Comparison of ENCODE assay signal across 8 mouse cellular contexts in genomic region chrX:102250150-102250890, GRCm38 (mm10). TPM values are rescaled to one million over a fixed set of nuclear protein-coding genes. Genes with fewer than 3 reads are reported as not detected.
DNase-seq lines count a peak whose midpoint lies in the region; ATAC-seq and TF ChIP-seq lines count a peak whose summit lies in the region.

No protein-coding gene starts in this region.

- ATAC-seq in embryonic facial prominence, embryonic 15.5 days (ENCODE audit: insufficient number of reproducible peaks, low FRiP score, low TSS enrichment, low read depth), result no peak

- DNase-seq in cerebellum, adult 8-10 months, result peak; percentile 5
- no peak for DNase-seq in cerebellum, adult 11 months
- DNase-seq in induced T-regulatory cell, adult 2 months (ENCODE audit: low read depth), result peak; percentile 6
- DNase-seq in midbrain, embryonic 10.5 days (ENCODE audit: low spot score), result no peak
- peak; percentile 40 for DNase-seq in testis, postnatal 10 days (ENCODE audit: low spot score)
- DNase-seq in layer of hippocampus, postnatal 14 days (ENCODE audit: low spot score in 2 of 2), result no peak

- H3K4me2 ChIP-seq in embryonic facial prominence, embryonic 15.5 days (replicated peaks), result peak overlapping the region; percentile 85

- H3K4me3 ChIP-seq in E14TG2a.4 (replicated peaks; ENCODE audit: low read length), result peak overlapping the region; percentile 73
- peak overlapping the region; percentile 54 for H3K4me3 ChIP-seq in embryonic facial prominence, embryonic 15.5 days (replicated peaks)
- H3K4me3 ChIP-seq in midbrain, embryonic 10.5 days, result peak overlapping the region; percentile 64

- no peaks in the 10 kb centered on the region for H3K36me3 ChIP-seq in E14TG2a.4 (ENCODE audit: insufficient read depth, low read length)
- H3K36me3 ChIP-seq in embryonic facial prominence, embryonic 15.5 days, result no peaks in the 10 kb centered on the region
- H3K36me3 ChIP-seq in midbrain, embryonic 10.5 days, result no peaks in the 10 kb centered on the region

- peaks cover 17% of the 10 kb centered on the region for H3K4me1 ChIP-seq in E14TG2a.4 (replicated peaks; ENCODE audit: low read depth, low read length)
- H3K4me1 ChIP-seq in embryonic facial prominence, embryonic 15.5 days, result no peaks in the 10 kb centered on the region; the same call in 1 of the 2 replicates
- peaks cover 22% of the 10 kb centered on the region for H3K4me1 ChIP-seq in midbrain, embryonic 10.5 days

- H3K27ac ChIP-seq in embryonic facial prominence, embryonic 15.5 days (replicated peaks), result no peak overlapping the region
- no peak overlapping the region for H3K27ac ChIP-seq in midbrain, embryonic 10.5 days (replicated peaks)

- 18% methylated on average over 54 of the region's 68 CpGs for WGBS in embryonic facial prominence, embryonic 15.5 days
- WGBS in midbrain, embryonic 10.5 days, result 17% methylated on average over 59 of the region's 68 CpGs

- TF ChIP-seq CTCF in E14TG2a.4 (conservative IDR thresholded peaks at IDR 0.05; ENCODE audit: low read length), result no peak

- no peaks in the 10 kb centered on the region for H3K9me3 ChIP-seq in E14TG2a.4 (ENCODE audit: low read length)
- H3K9me3 ChIP-seq in embryonic facial prominence, embryonic 15.5 days (replicated peaks), result no peaks in the 10 kb centered on the region
- H3K9me3 ChIP-seq in midbrain, embryonic 10.5 days (replicated peaks), result no peaks in the 10 kb centered on the region; the same call in 1 of the 2 replicates

- H3K9ac ChIP-seq in embryonic facial prominence, embryonic 15.5 days, result no peak overlapping the region

- H3K27me3 ChIP-seq in E14TG2a.4 (ENCODE audit: insufficient read depth, low read length), result peaks cover 75% of the 10 kb centered on the region
- peaks cover 49% of the 10 kb centered on the region for H3K27me3 ChIP-seq in embryonic facial prominence, embryonic 15.5 days
- H3K27me3 ChIP-seq in midbrain, embryonic 10.5 days (ENCODE audit: low read depth, poor library complexity, severe bottlenecking), result peaks cover 97% of the 10 kb centered on the region

RNA-seq across cellular contexts. Expression of gene Cited1, which starts 1.7 kb away (rescaled TPM):
- 15.2 and 17.5 TPM in 2 replicates for polyA plus RNA-seq in embryonic facial prominence, embryonic 15.5 days (2015; fragmentation: Nextera tagmentation; extraction: Ambion mirVana)
- 9.4 and 12.5 TPM in 2 replicates for polyA plus RNA-seq in midbrain, embryonic 10.5 days (2016; fragmentation: Nextera tagmentation; extraction: Ambion mirVana)
- 1 to 10 TPM; 3.5 to 4.0 TPM for total RNA-seq in layer of hippocampus, postnatal 14 days (2021)

Comparison
In these comparisons a context has a peak if more than half of its experiments do, and no peak if none do; other contexts are left out.
1. DNase-seq: peak in cerebellum, adult 8-10 months (single experiment), induced T-regulatory cell, adult 2 months (single experiment) and testis, postnatal 10 days (single experiment); none in cerebellum, adult 11 months (single experiment), midbrain, embryonic 10.5 days (single experiment) and layer of hippocampus, postnatal 14 days (0 of 2).
2. Peak in every context shown above with its lines, with median percentiles within 50 percentile points of each other: H3K4me3 ChIP-seq.